Mouse (Mus musculus) forebrain, embryonic 13.5 days (tissue): ENCODE measurements at regions not wholly inside any gene's neighbourhood (a gene's known extent, or its start where the extent isn't known, plus 50 kb on each side); places are given as distances from the start of the nearest gene placed in this dataset. TPM values are rescaled to one million over a fixed set of nuclear protein-coding genes. Genes with fewer than 3 reads are reported as not detected.

Source experiments
- ATAC-seq: fragments of 200-750 bp; cut with Nextera tagmentation; 2 replicates; pipeline ENCODE4 v1.8.0; 2017
- H3K27ac ChIP-seq: fragments of 300-500 bp; sonication (generic); 2 replicates; pipeline ENCODE4 v1.5.1; 2015; ENCODE audit warnings: inconsistent platforms, mild to moderate bottlenecking, moderate library complexity
- H3K27me3 ChIP-seq: fragments of 300-500 bp; sonication (generic); 2 replicates; pipeline ENCODE4 v1.6.1; 2015; ENCODE audit warnings: mild to moderate bottlenecking, inconsistent platforms
- H3K36me3 ChIP-seq: fragments of 300-500 bp; sonication (generic); 2 replicates; pipeline ENCODE4 v1.6.1; 2015; ENCODE audit warnings: mild to moderate bottlenecking, inconsistent platforms; ENCODE audit not compliant: poor library complexity, severe bottlenecking
- H3K4me1 ChIP-seq: fragments of 300-500 bp; sonication (generic); 2 replicates; pipeline ENCODE4 v1.6.1; 2015; ENCODE audit warnings: inconsistent platforms
- H3K4me2 ChIP-seq: fragments of 300-500 bp; sonication (generic); 2 replicates; pipeline ENCODE4 v1.6.1; 2015; ENCODE audit warnings: inconsistent platforms, mild to moderate bottlenecking, moderate library complexity
- H3K4me3 ChIP-seq: fragments of 300-500 bp; sonication (generic); 2 replicates; pipeline ENCODE4 v1.5.1; 2015; ENCODE audit warnings: mild to moderate bottlenecking, inconsistent platforms
- H3K9ac ChIP-seq: fragments of 300-500 bp; sonication (generic); 2 replicates; pipeline ENCODE4 v1.6.1; 2015; ENCODE audit warnings: mild to moderate bottlenecking, inconsistent platforms
- H3K9me3 ChIP-seq: fragments of 300-500 bp; sonication (generic); replicated peaks from 2 replicates; pipeline ENCODE4 v1.6.1; 2016; ENCODE audit warnings: inconsistent platforms
- WGBS: fragments of 180-500 bp; shearing (Covaris S2); methylation state at CpG from one replicate; pipeline ENCODE4 v1.1.7; 2015; 5-methylcytosine and 5-hydroxymethylcytosine counted together
- microRNA-seq: library from miRNA; unstranded; fragments of <30 nt; microRNA quantifications from one replicate; pipeline ENCODE4, GENCODE M21; 2016

GRCm38 (mm10) chr6:94754522-94754921 lies 54.6 kb upstream of the Lrig1 start:
- 86% methylated on average over 3 of the region's 3 CpGs for WGBS
- Histone ChIP-seq H3K9ac (no peak overlapping the region), H3K9me3 (no peaks in the 10 kb centered on the region), H3K27ac (peak overlapping the region; percentile 72), H3K4me3 (no peak overlapping the region), H3K4me2 (no peak overlapping the region), H3K36me3 (no peaks in the 10 kb centered on the region), H3K4me1 (peaks cover 37% of the 10 kb centered on the region), H3K27me3 (no peaks in the 10 kb centered on the region)
- no peak for ATAC-seq

- Histone ChIP-seq H3K36me3 (no peaks in the 10 kb centered on the region), H3K27ac (0 out of 2 replicates have a peak overlapping the region, but pooled peaks have one; percentile 19), H3K9ac (no peak overlapping the region), H3K27me3 (no peaks in the 10 kb centered on the region), H3K4me2 (peak overlapping the region; percentile 40), H3K4me3 (no peak overlapping the region), H3K4me1 (peaks cover 35% of the 10 kb centered on the region), H3K9me3 (no peaks in the 10 kb centered on the region)
- WGBS, result 21% methylated on average over 8 of the region's 8 CpGs
- peak; percentile 23; the same call in 1 of the 2 replicates for ATAC-seq
Observed at GRCm38 (mm10) chr6:94751101-94751440, 51.1 kb upstream of the Lrig1 start.

- WGBS, result 3% methylated on average over 13 of the region's 13 CpGs
- H3K36me3 ChIP-seq, result no peaks in the 10 kb centered on the region
- peaks cover 30% of the 10 kb centered on the region for H3K4me1 ChIP-seq
- no peak overlapping the region for H3K4me3 ChIP-seq
- peak; percentile 79 for ATAC-seq
- no peak overlapping the region for H3K9ac ChIP-seq
- no peaks in the 10 kb centered on the region for H3K27me3 ChIP-seq
- H3K27ac ChIP-seq, result peak overlapping the region; percentile 19; the same call in 1 of the 2 replicates
- H3K9me3 ChIP-seq, result no peaks in the 10 kb centered on the region
- H3K4me2 ChIP-seq, result peak overlapping the region; percentile 40
Observed at GRCm38 (mm10) chr6:94750228-94751100, 50.5 kb upstream of the Lrig1 start.

Small RNAs in the stretch of these regions (microRNA-seq; reads per million reads assigned to microRNA genes)
- not detected for gene Gm23364
